Mouse (Mus musculus): Measurements from ENCODE around the gene Sept1. TPM values are rescaled to one million over a fixed set of nuclear protein-coding genes. Genes with fewer than 3 reads are reported as not detected.

The Sept1 gene
- polyA plus RNA-seq, 1 experiment from 2014 or later, result 28.9 TPM

DNA sequence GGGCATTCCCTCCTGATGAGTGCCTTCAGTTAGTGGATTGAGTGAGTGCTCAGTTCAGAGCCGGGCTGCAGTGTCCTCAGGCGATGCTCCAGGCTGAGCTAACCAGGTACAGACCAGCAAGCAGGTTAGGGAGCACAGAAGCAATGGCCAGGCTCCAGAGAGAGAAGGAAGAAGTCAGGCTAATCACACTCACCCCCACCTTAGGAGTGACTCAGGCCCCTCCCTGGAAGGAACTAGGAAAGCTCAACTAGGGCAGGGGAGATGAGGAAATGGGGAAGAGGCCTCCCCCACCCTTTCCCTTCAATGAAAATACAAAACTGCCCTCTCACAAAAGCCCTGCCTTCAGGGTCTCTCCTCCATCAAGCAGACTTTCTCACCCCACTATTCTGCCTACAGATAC is 26.3 kb downstream of the Sept1 start:
- Histone ChIP-seq H3K4me1 (peaks cover 25% of the 10 kb centered on the region), H3K27me3 (no peaks in the 10 kb centered on the region), H3K9me3 (no peaks in the 10 kb centered on the region), H3K27ac (peak overlapping the region; percentile 25; the same call in 1 of the 2 replicates), H3K4me2 (peak overlapping the region; percentile 89), H3K4me3 (peak overlapping the region; percentile 78), H3K9ac (peak overlapping the region; percentile 93), H3K36me3 (peaks cover 21% of the 10 kb centered on the region)
- WGBS, result 38% methylated on average over 2 of the region's 2 CpGs
- no peak for ATAC-seq (ENCODE audit: borderline replicate concordance, extremely low read depth, low FRiP score, low TSS enrichment)

DNA sequence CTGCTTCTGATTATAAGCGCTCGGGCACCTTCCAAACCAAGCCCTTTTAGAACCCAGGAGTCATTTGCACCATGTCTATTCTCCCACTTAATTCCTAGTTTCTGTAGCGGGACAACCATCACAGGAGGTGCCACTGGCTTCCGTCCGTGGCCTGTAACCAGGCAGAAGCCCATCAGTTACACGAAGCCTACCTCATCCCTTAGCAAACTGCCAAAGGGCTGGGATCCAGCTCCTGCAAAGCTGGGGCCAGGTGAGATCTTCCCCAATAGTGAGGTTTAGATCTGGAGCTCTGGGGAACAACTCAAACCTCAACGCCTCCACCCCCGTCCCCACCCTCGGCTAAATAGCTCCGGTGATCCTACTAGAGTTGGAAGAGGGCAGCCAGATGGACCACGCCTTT is 36.4 kb downstream of the Sept1 start:
- 51% methylated on average over 11 of the region's 11 CpGs for WGBS
- no peaks in the 10 kb centered on the region for H3K9me3 ChIP-seq
- peaks cover 20% of the 10 kb centered on the region for H3K4me1 ChIP-seq
- peak overlapping the region; percentile 70 for H3K4me3 ChIP-seq
- peak overlapping the region; percentile 74 for H3K27ac ChIP-seq
- peak overlapping the region; percentile 69 for H3K4me2 ChIP-seq
- H3K9ac ChIP-seq, result peak overlapping the region; percentile 54
- H3K36me3 ChIP-seq, result peaks cover 77% of the 10 kb centered on the region
- ATAC-seq (ENCODE audit: borderline replicate concordance, extremely low read depth, low FRiP score, low TSS enrichment), result no peak
- no peaks in the 10 kb centered on the region for H3K27me3 ChIP-seq

DNA sequence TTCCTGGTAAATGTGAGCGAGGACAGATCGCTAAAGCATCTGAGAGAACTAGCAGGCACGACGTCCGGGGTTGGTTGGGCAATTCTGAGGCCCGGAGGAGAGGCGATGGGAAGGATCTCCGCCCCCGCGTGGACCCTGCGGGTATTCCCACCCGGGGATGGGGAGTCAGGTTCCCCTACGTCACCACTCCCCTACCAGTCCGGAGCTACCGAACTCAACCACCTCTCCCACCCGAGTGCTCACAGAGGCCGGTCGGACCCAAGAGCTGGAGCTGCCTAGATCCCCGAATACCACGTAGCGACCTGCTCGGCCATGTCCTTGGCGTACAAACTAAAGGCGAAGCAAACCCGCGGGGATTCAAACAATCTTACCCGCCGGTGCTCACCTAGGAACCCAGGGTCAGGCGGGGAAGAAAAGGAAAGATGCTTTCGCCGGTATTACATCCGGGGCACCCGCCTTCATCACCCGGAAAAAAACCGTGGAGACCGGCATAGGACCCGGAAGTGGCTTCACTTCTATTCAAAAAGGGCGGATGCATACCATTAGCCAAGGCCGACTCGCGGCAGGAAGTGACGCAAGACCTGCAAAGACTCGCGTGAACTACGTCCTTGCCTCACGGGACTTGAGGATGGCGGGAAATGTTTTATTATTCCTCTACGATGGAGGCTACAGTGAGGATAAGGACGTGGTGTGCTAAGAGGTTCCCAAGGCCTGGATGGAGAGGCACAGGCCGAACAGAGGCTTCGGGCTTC is 37.2 kb downstream of the Sept1 start, which contains the start of gene Cd2bp2:
Gene Cd2bp2, minus strand, starts transcription at position 507 of the 752 bp plus-strand sequence.
- Histone ChIP-seq H3K4me1 (peaks cover 20% of the 10 kb centered on the region), H3K9me3 (no peaks in the 10 kb centered on the region), H3K27ac (peak within 1 kb of the TSS; percentile 87), H3K36me3 (peaks cover 74% of the 10 kb centered on the region), H3K27me3 (no peaks in the 10 kb centered on the region), H3K9ac (peak within 1 kb of the TSS; percentile 60), H3K4me3 (peak within 1 kb of the TSS; percentile 70), H3K4me2 (peak within 1 kb of the TSS; percentile 73)
- under 1% methylated on average over 51 of the region's 51 CpGs for WGBS
- peak; percentile 94 for ATAC-seq (ENCODE audit: borderline replicate concordance, extremely low read depth, low FRiP score, low TSS enrichment)

DNA sequence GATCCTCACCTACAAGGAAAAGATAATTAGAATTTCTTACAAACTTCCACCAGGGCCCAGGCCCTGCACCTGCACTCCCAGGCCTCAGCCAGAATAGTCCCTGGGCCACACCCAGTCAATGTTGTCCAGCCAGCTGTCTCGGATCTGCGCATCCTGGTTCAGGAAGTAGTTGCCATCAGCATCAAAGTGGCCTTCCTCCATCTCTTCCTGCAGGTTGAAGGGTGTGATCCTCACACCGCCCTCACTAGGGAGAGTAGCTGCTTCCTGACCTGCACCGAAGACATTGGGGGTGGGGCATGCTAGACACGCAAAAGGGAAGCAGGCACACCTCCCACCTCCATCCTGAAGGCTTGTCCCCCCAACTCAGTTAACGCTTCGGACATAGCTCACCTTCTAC is 38.3 kb downstream of the Sept1 start:
- whole genome bisulfite sequencing, result 56% methylated on average over 7 of the region's 7 CpGs

DNA sequence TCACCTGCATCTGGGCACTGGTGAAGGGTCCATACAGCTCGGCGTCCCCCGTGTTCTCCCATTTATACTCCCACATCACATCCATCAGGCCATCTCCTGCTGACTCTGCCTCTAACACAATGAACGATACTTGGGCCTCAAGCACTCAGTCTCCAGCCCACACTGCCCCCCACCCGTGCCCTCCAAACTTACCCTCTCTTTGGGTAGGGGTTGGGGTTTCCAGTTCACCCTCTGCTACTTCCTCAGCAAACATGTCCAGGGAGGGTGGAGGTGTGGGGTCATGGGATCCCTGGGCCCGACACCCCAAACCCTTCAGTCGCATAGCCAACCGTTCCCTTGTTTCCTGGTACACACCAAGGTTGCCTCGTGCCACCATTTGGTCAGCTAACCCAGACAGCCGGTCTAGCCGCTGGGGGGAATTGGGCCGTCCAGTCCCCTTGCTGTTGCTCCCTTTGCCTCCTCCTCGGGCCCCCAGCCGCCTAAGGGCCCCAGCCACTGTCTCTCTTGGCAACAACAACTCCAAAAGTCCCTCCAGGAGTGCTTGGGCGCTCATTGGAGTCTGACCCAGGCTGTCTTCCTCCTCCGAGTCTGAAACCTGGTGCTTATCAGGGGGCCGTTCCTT is 38.8 kb downstream of the Sept1 start:
- H3K9me3 ChIP-seq, result no peaks in the 10 kb centered on the region
- peak overlapping the region; percentile 70 for H3K4me3 ChIP-seq
- ATAC-seq (ENCODE audit: borderline replicate concordance, extremely low read depth, low FRiP score, low TSS enrichment), result no peak
- no peaks in the 10 kb centered on the region for H3K27me3 ChIP-seq
- WGBS, result 85% methylated on average over 17 of the region's 17 CpGs
- H3K27ac ChIP-seq, result no peak overlapping the region
- peak overlapping the region; percentile 73 for H3K4me2 ChIP-seq
- peaks cover 58% of the 10 kb centered on the region for H3K36me3 ChIP-seq
- no peak overlapping the region for H3K9ac ChIP-seq
- H3K4me1 ChIP-seq, result peaks cover 20% of the 10 kb centered on the region

More for the DNA sequence above, 38.3 kb downstream of the Sept1 start:
- H3K4me3 ChIP-seq, result peak overlapping the region; percentile 70
- no peak for ATAC-seq (ENCODE audit: borderline replicate concordance, extremely low read depth, low FRiP score, low TSS enrichment)
- peaks cover 63% of the 10 kb centered on the region for H3K36me3 ChIP-seq
- no peaks in the 10 kb centered on the region for H3K27me3 ChIP-seq
- H3K4me1 ChIP-seq, result peaks cover 20% of the 10 kb centered on the region
- H3K9me3 ChIP-seq, result no peaks in the 10 kb centered on the region
- H3K9ac ChIP-seq, result peak overlapping the region; percentile 60
- H3K4me2 ChIP-seq, result peak overlapping the region; percentile 73
- H3K27ac ChIP-seq, result no peak overlapping the region; the same call in 1 of the 2 replicates

DNA sequence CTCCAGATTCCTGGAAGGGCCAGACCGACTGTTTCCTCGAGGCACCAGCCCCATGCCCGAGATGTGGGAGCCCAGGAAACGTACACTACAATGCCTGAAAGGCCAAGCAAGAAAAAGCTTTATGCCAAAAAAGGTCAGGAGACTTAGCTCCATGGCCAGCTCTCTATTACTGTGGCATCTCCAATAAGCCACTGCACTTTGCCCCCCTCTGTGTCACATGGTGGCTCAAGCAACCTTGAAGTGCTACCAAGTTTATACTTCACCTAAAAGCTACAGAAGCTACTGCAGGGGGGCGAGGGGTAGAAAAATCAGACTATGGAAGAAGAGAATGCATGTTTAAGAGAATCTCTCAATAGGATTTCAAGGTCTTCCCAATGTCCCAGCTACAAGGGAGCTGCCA is 39.9 kb downstream of the Sept1 start:
- 95% methylated on average over 5 of the region's 5 CpGs for WGBS
- H3K36me3 ChIP-seq, result peaks cover 46% of the 10 kb centered on the region

DNA sequence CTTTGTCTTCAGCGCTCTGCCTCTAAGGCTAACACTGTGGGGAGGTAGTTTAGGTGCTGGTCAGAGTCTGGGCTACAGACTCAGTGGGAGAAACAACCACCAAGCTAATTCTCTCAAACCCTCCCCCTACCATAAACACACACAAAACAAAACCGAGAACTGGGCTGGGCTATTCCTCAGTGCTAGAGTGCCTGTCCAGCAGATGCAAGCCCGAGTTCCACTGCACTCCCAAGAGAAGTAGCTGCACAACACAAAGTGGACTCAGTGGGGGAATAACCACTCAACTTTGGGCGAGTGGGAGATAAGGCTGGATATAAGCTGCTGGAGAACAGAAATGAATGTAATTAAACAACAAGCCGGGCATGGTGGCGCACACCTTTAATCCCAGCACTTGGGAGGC is 42.3 kb downstream of the Sept1 start:
- Histone ChIP-seq H3K4me3 (no peak overlapping the region), H3K4me2 (no peak overlapping the region), H3K36me3 (peaks cover 34% of the 10 kb centered on the region), H3K4me1 (peaks cover 12% of the 10 kb centered on the region), H3K9ac (no peak overlapping the region), H3K27ac (no peak overlapping the region), H3K9me3 (no peaks in the 10 kb centered on the region), H3K27me3 (no peaks in the 10 kb centered on the region)
- ATAC-seq (ENCODE audit: borderline replicate concordance, extremely low read depth, low FRiP score, low TSS enrichment), result no peak
- 80% methylated on average over 6 of the region's 6 CpGs for WGBS

More for the DNA sequence above, 39.9 kb downstream of the Sept1 start:
- Histone ChIP-seq H3K4me1 (peaks cover 20% of the 10 kb centered on the region), H3K9ac (no peak overlapping the region), H3K4me3 (no peak overlapping the region), H3K9me3 (no peaks in the 10 kb centered on the region), H3K4me2 (no peak overlapping the region), H3K27ac (no peak overlapping the region), H3K27me3 (no peaks in the 10 kb centered on the region)
- no peak for ATAC-seq (ENCODE audit: borderline replicate concordance, extremely low read depth, low FRiP score, low TSS enrichment)

DNA sequence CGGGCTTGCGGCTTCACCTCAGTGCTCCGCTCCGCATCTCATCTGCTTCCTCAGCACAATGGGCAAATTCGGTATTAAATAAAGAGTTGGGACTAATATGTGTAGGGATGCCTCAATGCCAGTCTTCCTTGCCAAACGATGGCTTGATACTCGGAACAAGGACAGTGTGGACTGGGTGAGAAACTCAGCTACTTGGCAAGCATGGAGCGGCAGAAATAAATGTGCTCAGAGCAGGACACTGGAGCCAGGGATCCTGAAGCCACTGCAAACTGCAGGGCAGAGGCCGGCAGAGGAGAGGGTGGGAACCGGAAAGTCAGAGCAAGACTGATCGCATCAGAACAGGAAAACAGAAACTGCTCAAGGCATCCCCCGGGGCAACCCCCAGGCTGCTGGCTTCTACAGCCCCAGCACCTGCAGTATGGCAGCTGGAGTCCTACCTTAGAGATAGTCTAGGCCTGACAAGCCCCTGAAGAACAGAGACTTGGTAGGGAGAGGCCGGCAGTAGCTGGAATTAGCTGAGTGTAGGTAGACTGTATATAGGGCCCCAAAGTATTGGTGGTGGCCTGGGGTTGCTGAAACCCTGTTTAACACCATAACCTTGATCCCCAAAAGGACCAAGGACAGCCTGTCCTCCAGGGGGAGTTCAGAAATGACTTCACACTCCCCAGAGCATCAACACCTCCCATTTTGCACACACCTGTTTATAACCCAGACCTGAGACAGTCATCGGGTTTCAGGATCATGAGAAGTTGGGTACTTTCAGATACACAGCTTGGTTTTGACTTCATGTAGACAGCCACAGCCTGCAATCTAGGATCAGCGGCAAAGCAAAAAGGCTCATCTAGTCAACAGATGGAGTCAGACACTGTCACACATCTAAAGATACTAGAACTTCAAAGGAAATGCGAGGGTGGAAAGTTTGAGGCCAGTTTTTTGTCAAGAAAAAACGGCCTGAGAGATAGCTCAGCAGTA is 44.3 kb downstream of the Sept1 start:
- H3K27ac ChIP-seq, result no peak overlapping the region
- no peak; the same call in 1 of the 2 replicates for ATAC-seq (ENCODE audit: borderline replicate concordance, extremely low read depth, low FRiP score, low TSS enrichment)
- no peak overlapping the region for H3K4me3 ChIP-seq
- no peaks in the 10 kb centered on the region for H3K4me1 ChIP-seq
- WGBS, result 74% methylated on average over 17 of the region's 17 CpGs
- no peak overlapping the region for H3K9ac ChIP-seq
- H3K4me2 ChIP-seq, result no peak overlapping the region
- H3K27me3 ChIP-seq, result no peaks in the 10 kb centered on the region
- no peaks in the 10 kb centered on the region for H3K9me3 ChIP-seq
- peaks cover 23% of the 10 kb centered on the region for H3K36me3 ChIP-seq

DNA sequence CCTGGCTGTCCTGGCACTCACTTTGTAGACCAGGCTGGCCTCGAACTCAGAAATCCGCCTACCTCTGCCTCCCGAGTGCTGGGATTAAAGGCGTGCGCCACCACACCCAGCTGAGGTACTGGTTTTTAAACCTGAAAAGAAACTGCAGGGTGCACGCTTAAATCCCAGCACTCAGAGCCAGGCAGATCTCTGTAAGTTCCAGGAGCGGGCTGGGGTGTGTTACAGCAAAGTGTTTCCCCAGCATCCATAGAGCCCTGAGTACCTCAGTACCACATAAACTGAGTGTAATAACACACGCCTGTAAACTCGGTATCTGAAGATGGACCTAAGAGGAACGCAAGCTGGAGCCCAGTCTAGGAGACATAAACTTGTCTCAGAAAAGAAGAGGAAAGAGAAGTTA is 45.6 kb downstream of the Sept1 start:
- no peak overlapping the region for H3K9ac ChIP-seq
- H3K4me2 ChIP-seq, result no peak overlapping the region
- no peaks in the 10 kb centered on the region for H3K4me1 ChIP-seq
- H3K4me3 ChIP-seq, result no peak overlapping the region
- H3K27me3 ChIP-seq, result no peaks in the 10 kb centered on the region
- H3K27ac ChIP-seq, result no peak overlapping the region
- 72% methylated on average over 10 of the region's 10 CpGs for WGBS
- no peaks in the 10 kb centered on the region for H3K9me3 ChIP-seq
- peaks cover 11% of the 10 kb centered on the region for H3K36me3 ChIP-seq
- no peak for ATAC-seq (ENCODE audit: borderline replicate concordance, extremely low read depth, low FRiP score, low TSS enrichment)

DNA sequence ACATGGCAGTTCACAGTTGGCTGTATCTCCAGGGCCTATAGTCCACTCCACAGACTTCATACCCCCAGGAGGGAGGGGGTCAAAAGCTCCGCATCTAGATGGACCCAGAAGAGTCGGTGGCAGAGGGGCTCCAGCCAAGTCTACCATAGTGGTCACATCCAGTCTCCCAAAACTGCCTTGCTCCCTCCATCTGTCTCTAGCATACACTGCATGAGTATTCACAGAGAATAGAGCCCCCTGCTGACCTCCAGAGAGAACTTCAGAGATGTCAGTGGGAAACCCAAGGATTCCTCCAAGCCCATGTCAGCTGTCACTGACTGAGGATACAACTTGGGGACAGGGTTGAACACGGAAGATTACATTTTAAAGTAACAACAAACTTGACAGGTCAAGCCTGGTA is 47.3 kb downstream of the Sept1 start:
- Histone ChIP-seq H3K27me3 (no peaks in the 10 kb centered on the region), H3K4me3 (no peak overlapping the region), H3K9ac (no peak overlapping the region), H3K4me1 (no peaks in the 10 kb centered on the region), H3K9me3 (no peaks in the 10 kb centered on the region), H3K36me3 (no peaks in the 10 kb centered on the region), H3K27ac (no peak overlapping the region), H3K4me2 (no peak overlapping the region)
- 60% methylated on average over 3 of the region's 3 CpGs for WGBS
- ATAC-seq (ENCODE audit: borderline replicate concordance, extremely low read depth, low FRiP score, low TSS enrichment), result no peak

DNA sequence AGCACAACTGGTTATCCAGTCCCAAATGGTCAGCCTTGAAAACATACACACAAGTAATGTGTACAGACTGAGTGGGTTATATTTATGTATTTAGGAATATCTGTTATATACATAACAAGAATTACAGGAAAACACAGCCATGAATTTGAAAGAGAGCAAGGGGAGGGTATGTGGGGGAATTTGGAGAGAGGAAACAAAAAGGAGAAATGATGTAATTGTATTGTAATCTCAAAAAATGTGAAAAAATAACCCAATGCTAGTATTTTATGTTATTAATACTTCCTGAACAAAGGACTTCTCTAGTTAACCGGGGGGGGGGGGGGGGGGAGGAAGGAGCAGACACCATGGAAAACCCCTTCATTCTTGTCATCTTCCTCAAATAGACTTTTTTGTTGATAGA is 48.2 kb downstream of the Sept1 start:
- H3K27ac ChIP-seq, result no peak overlapping the region
- H3K4me3 ChIP-seq, result no peak overlapping the region
- no peak overlapping the region for H3K9ac ChIP-seq
- H3K4me1 ChIP-seq, result no peaks in the 10 kb centered on the region
- H3K27me3 ChIP-seq, result no peaks in the 10 kb centered on the region
- no peaks in the 10 kb centered on the region for H3K9me3 ChIP-seq
- H3K36me3 ChIP-seq, result no peaks in the 10 kb centered on the region
- ATAC-seq (ENCODE audit: borderline replicate concordance, extremely low read depth, low FRiP score, low TSS enrichment), result no peak
- WGBS, result 38% methylated on average over 1 of the region's 1 CpGs
- H3K4me2 ChIP-seq, result no peak overlapping the region

All from lung, embryonic 15.5 days (tissue).